Mouse (Mus musculus) layer of hippocampus, adult 18-20 months (tissue): ENCODE measurements around the gene Smad5. TPM values are rescaled to one million over a fixed set of nuclear protein-coding genes. Genes with fewer than 3 reads are reported as not detected.
A peak's percentile ranks its signal among the peaks of the same experiment; 100 is the strongest.

ENCODE experiments used
- DNase-seq, 2 experiments: peaks; one replicate each; pipeline ENCODE4 v3.0.0; 2022; ENCODE audit warnings: low spot score in 2 of 2
- total RNA-seq, 2 experiments: library from RNA; stranded (reverse); gene quantifications; 2 replicates each; pipeline ENCODE4 v1.2.3; 2021

Smad5 gene
- total RNA-seq, 2 experiments from 2014 or later: 26.0 to 26.4 TPM

DNA sequence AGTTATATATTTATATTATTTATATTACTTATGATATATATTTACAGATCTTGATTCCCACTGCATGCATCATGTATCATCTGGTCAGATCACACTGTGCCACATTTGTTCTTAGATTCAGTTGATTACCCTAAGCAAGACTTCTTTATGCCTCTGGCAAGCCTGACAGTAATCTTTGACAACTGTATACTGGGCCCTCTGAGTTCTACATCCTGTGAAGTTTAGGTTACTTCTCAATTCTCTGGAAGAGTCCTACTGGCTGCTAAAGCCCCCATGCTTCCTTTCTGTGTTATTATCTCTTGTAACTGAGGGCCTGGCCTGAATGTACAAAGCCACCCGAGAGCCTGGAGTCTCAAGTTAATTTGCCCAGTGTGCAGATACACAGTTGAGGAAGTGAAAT lies 1.8 kb upstream of the Smad5 start:
- no peak for DNase-seq

DNA sequence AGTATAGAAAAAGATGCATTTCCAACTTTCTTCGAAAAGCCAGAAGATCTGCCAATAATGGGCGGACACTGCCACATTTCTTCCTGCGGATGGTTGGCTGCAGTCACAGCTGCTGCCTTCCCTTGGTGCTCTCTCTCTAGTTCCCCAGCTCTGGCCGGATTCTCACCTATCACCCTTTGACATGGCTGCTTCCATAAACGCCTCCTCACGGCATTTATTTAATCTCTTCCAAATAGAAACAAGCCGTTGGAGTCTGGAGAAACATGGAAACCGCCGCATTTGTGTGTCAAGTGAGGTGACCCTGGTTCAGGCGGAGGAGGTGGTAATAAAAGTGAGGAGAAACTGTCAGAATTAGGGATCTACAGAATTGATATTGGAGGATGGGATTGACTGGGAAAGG lies 886 bp upstream of the Smad5 start:
- DNase-seq: no peak

DNA sequence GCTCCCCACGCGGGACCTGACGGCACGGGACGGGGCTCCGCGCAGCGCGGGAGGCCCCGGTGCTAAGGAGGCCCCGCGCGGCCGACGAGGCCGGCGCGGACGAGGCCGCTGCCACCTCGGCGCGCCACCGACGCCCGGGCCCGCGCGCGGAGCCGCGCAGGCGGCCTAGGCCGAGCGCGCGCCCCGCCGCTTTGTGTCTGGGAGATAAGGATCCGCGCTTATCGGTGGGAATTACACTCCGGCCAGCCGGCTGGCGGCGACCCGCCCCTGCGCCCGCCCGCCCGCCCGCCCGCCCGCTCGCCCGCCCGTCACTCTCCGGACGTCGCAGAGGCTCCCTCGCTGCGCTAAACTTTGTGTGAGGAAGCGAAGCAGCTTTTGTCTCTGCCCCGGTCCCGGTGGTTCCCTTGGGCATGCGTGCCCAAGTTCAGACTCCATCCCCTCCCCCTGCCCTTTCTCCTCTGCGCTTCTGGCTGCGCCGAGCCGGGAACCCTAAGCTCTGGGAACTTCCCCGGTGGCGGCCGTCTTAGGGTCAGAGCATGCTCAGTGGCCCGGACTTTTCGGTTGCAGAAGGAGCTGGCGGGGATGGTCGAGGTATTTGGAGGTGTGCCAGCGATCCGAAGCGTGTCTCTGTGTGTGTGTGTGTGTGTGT lies 536 bp downstream of the Smad5 start:
- peak; percentile 43 to 65 for DNase-seq

DNA sequence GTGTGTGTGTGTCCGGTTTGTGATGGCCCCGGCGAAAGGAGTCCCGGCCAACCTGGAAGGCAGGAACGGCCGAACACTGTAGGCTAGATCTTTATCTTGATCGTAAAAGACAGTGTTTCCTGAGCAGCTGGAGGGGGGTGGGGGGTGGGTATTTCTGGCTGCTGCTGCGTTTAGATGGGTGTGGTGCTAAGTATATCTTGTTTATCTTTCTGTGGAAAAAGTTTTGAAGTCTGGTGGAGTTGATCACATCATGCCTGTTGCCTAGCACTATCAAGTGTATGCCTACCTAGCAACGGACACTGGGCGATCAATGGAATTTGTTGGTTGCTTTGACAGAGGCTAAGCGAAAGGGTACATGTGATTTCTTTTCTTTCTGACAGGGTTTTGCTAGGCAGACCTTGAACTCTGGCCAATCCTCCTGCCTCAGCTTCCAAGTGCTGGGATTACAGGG lies 1.1 kb downstream of the Smad5 start:
- DNase-seq: no peak

DNA sequence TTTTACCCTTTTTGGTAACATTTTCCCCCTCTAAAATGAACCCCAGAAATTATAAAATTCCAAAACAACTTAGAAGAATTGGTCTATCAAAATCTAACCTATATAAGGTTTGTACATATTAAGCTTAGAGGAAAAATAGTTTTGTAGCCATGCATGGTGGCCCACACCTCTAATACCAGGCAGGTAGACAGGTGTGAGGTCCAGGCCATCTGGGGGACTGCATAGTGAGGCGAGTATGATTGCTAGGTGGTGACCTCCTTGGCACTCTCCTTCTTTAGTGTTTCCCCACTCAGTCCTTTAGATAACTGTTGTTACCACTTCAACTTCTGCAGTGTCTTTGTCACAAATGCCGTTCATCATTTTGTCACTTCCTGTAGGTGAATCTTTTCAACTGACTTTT lies 1.8 kb downstream of the Smad5 start:
- no peak for DNase-seq

DNA sequence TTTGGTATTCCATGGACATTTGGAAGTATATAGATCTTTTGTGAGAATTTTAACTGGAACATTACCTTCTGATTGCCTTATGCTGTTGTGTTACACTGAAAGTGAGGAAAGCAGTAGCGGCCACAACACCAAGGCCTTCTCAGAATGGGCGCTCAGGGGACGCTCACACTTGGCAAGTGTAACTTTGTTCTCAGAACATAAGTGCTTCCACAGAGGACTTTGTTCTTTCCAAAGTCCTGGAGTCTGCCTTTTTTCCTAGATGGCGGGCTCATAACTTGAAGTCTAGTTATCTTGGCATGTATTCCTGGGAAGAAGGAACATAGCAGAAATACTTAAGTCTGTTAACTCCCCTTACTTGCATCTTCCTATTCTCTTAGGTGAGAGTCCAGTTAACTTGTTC lies 4.3 kb downstream of the Smad5 start:
- DNase-seq: no peak

DNA sequence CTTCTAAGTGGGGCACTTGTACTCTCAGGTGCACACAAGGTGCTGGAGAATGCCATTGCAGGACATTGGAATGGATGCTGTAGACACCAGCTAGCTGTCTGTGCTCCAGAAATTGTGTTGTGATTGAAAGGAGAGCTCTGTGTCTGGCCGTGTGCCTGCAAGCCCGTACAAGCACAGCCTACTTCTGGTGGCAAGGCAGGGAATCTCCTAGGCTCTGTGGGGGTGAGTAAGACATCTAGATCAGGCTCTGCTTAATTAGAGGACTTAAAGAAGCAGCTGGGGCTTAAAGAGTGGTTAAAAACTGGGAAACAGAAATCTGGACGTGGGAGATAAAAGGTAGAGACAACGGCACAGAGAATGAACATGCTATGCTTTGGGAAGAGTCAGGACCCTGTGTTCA lies 4.8 kb downstream of the Smad5 start:
- DNase-seq: no peak

DNA sequence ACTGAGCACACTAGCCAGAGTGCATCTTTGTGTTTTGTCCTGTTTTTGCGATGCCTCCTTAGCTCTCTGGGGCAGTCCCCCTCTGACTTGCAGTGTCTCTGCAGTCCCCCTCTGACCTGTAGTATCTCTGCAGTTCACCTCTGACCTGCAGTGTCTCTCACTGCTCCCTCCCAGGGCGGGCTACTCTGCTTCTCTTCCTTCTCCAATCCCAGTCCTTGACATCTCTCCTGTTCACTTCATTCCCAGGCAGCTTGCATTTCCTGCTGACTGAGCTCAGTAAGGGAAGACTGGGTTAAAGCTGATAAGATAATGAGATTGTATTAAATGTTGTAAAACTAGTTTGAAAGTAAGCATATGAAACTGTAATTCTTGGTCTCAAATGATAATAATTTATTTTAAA lies 7.8 kb downstream of the Smad5 start:
- no peak for DNase-seq

DNA sequence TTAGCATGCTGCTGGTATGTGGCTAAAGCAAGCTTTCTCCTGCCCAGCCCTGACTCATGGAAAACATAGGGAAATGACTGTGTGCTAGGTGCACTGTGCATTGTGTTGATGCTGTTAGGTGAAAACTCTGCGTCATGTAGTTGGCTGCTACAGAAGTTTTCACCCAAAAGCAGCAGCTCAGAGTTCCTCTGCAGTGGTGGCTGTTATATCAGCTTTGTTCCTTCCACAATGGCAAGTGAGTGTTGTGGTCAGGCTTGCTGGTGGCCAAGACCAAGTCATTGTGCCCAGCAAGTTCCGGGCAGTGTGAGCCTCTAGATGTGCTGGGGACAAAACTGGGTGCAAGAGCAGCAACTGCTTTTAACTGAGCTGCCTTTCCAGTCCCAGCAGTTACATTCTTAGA lies 9.4 kb downstream of the Smad5 start:
- DNase-seq: no peak

DNA sequence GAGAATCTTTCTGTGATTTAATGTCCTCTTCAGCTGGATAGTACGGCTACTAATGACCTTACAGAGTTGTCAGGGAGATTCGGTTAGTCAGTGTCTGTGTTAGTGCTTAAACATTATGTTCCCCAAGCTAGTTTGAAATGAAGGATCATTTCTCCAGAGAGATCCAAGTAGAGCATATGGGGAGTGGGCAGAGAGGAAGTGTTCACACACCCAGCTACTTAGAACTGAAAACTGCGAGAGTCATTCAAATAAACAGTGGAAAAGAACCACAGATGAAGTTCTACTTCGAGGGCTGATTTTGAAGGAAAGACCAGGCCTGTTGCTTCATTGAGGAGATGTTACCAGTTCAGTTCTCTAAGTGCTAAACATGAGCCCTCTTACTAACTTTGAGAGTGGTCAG lies 23.7 kb downstream of the Smad5 start:
- DNase-seq: peak; percentile 23 to 65

DNA sequence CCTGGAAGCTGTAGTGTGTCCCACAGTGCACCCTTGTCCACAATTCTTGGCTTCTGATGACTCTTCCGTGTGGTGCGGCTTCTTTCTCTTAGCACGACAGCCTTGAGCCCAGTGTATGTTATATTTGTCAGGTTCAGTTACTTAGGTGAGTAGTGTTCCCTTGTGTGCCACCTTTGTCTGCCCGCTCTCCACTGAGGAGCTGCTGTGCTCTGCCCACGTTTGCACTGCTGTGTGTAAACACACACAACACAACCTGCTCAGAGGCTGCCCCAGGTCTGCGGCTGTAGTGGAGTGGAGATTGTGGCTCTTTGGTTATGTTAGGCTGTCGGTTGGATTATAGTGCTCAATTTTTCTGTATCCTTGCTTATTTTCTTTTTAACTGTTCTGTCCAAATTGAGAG lies 26.2 kb downstream of the Smad5 start:
- no peak for DNase-seq

DNA sequence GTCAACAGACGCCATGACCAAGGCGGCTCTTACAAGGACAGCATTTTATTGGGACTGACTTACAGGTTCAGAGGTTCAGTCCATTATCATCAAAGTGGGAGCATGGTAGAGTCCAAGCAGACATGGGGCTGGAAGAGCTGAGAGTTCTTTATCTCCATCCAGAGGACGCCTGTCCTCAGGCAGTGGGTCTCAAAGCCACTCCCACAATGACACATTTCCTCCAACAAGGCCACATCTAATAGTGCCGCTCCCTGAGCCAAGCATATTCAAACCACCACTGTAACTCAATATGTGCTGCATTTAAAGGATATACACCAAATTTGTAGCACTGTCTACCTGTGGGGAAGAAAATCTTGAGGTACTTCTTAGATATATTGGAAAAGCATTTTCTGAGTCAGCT lies 31.8 kb downstream of the Smad5 start:
- no peak for DNase-seq

DNA sequence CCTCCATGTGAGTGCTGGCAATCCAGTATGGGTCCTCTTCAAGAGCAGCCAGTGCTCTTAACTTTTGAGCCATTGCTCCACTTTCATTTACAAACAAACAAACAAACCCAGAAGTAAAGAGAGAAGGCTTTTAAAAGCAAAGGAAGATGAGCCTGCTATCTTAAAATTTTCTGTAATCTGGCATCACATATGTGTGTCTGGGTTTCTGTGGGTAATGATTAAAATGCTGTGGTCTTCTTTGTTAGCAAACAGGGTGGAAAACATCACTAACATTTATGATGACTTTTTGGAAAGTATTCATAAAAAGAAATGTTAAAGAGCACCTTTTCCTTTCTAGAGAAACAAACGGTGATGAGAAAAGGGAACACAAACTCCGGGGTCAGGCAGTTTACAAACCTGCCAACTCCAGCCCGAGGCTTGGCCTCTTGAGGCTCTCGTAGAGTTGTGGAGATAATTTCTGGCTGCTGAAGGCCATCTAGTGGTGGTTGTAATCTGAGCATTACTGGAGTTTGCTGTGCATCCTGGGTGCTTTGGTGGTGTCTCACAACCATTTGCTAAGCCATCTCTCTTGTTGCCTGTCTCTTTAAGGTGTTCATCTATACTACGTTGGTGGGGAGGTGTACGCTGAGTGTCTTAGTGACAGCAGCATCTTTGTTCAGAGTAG lies 32.5 kb downstream of the Smad5 start:
- DNase-seq: peak in 1 of 2 experiments; percentile 63

DNA sequence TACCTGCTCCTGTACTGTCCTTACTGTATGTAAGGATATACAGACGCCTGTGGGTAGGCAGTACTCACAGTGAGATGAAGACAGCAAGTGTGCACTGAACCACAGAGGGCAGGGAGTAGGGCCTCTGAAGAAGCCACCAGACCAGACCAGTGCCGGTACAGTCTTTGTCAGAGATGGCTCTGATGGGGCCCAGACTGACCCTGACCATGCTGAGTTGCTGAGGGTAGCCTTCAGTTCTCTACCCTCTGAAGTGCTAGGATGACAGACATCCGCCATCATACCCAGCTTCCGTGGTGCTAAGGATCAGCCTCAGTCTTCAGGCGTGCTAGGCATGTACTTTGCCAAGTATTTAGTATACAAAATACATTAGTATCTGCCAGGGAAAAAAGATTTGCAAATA lies 36.7 kb downstream of the Smad5 start:
- DNase-seq: no peak

DNA sequence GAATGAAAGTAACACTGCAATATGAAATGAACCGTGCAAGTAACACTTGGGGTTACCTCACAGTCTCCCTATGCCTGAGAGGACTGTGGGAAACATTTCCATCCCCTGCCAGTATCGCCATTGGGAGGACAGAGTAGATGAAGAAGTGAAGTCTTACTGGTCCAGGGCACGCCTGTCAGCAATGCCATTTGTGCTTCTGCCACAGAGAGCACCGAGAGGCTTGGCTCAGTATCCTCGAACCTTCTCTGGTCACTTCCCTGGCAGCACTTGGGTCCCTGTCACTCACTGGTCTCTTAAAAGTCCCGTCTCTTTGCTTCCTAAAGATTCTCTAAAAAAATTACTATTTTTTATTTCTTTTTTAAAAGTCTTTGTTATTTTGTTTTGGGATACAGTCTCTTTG lies 37.7 kb downstream of the Smad5 start:
- DNase-seq: no peak

DNA sequence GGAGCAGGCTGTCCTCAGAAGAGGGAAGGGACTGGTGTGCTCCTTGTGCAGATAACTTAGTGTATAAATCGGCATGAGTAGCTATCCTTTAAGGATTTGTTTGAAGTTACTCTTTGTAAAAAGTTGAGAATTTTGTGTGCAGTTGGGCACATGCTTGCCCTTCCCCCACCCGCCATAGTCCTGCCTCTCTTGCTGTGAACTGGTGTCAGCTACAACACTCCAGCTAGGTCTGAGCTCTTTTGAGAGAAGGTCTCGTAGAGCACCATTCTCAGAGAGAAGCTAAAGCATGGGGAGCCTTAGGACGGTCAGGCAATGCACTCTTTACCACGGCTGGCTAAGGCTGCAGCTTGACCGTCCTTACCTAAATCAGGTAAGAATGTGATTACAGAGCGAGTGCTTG lies 38.9 kb downstream of the Smad5 start:
- no peak for DNase-seq

DNA sequence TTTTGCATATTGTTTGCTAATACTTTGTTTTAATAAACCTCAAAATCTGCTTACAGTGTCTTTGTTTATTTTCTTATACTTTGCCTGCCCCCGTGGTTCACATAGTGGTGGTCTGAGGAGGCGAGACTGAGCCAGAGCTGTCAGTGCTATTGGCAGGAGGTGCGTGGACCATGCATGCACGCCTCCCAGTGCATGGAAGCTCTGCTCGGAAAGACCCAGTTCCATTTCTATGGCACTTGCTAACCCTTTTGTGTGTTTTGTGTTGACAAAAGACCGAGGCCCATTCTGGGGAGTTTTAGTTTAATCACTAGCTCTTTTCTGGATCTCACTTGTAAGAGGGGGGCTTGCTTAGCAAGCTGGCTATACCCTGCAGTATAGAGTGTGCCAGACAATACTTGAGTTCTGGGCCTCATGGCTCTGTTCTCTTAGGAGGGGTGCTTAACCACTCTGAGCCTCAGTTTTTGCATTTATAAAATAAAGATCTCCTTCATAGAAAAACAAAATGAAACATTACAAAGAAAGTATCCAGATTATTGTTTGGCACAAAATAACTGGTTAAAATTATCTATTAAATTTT lies 39.6 kb downstream of the Smad5 start:
- DNase-seq: no peak

DNA sequence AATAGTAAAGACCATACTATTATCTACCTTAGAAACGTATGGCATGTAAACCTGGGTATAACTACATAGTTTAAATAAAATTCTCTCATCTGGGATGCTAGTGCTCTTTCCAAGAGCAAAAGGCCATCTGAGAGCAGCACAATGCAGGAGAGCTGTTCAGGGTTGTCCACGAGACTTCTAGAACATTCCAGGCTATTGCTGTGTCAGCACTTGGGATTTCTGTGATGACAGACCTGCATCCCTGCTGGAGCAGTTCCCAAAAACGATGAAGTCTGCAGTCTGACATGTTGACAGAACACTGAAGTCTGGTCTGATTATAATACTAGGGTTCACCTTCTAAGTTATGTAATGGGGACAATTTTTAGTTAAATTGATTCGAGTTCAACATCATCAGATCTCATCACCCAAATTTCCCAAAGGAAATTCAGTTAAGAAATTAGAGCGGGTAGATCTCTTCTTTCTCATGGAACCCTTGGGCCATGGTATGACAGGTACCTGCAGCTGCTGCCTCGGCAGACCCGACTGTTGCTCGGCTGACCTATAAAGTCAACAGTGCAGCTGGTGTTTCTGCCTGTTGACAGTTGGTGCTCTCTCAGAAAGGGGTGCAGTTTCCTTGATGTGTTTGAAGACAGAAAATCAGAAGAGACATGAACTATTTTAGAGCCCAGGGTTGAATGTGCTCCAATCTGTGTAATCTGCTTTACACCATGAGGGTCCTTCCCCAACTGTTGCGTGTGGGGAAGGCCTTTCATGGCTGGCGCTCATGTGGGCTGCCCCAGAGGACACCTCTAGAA lies 44.1 kb downstream of the Smad5 start:
- DNase-seq: no peak

DNA sequence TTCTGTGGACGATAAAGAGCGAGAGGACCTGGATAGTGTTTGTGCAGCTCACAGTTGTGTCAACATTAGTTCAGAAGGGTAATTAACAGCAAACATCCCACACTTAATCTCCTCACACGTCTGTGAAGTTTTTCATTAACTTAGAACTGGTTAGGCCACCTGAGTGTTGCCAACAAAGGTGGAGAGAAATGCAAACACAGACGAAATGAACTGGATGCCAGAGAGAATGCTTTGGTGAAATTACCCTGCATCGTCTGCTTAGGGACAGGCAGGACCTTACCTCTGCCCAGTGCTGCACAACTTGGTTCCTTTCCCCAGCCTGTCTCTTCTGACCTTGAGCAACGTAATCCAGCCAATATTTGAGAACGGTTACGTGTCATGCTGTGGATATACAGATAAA lies 44.7 kb downstream of the Smad5 start:
- DNase-seq: no peak

DNA sequence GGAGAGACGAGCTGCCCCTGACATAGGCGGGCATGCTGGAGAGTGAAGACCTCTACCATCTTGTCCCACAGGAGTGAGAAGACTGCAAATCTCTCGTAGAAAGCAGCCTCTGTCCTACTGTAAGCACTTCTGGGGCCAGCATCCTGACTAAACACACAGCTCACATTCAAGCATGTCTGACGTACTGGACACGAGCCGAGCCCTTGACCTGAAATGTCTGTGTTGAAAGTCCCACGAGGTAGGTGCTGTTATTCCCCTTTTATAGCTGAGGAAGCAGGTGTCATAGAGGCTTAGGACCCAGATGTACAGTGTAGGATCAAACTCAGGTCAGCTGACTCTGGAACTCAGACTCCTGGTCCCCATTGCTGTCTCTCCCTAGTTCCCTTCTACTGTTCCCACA lies 46.6 kb downstream of the Smad5 start:
- DNase-seq: no peak

DNA sequence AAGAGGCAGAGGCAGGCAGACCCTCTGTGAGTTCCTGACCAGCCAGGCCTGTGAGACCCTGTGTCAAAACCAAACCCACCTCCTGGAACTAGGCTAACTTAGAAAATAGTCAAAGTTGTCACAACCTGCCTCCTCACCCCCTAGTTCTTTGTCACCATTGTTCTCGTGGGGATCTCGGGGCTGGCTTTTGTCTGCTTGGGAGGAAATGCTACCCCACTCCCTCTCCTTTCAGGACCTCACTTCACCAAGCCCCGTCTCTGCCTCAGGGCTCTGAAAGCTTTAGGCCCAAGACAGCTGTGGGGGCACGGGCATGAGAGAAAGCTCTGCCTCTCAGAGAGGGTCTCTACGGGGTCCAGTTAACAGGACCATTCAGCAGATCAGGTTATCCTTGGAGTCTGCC lies 49.0 kb downstream of the Smad5 start:
- DNase-seq: no peak
